Mouse (Mus musculus) midbrain, postnatal 0 days (tissue): ENCODE measurements at regions not wholly inside any gene's neighbourhood (a gene's known extent, or its start where the extent isn't known, plus 50 kb on each side); places are given as distances from the start of the nearest gene placed in this dataset.
"Not testable (repeated sequence)": the region's sequence is repeated elsewhere in the genome, so short reads cannot be mapped to it uniquely, and the experiment has no call there.

Experiments
- ATAC-seq: fragments of 200-750 bp; cut with Nextera tagmentation; 2 replicates; pipeline ENCODE4 v1.8.0; 2017; ENCODE audit warnings: moderate number of reproducible peaks, mild to moderate bottlenecking, moderate TSS enrichment, moderate library complexity; ENCODE audit not compliant: low FRiP score
- DNase-seq: peaks from one replicate; pipeline ENCODE4 v3.0.0-alpha.2; 2015; ENCODE audit warnings: low spot score
- H3K27ac ChIP-seq: fragments of 300-500 bp; sonication (generic); 2 replicates; pipeline ENCODE4 v1.5.1; 2014; ENCODE audit warnings: low read depth, mild to moderate bottlenecking, low read length, mixed read lengths
- H3K27me3 ChIP-seq: fragments of 300-500 bp; sonication (generic); 2 replicates; pipeline ENCODE4 v1.6.1; 2014; ENCODE audit warnings: low read length, control low read depth, mixed read lengths; ENCODE audit not compliant: insufficient read depth
- H3K36me3 ChIP-seq: fragments of 300-500 bp; sonication (generic); 2 replicates; pipeline ENCODE4 v1.6.1; 2014; ENCODE audit warnings: low read length, control low read depth, mixed read lengths; ENCODE audit not compliant: insufficient read depth
- H3K4me1 ChIP-seq: fragments of 300-500 bp; sonication (generic); 2 replicates; pipeline ENCODE4 v1.6.1; 2014; ENCODE audit warnings: mild to moderate bottlenecking, control low read depth, antibody characterized with exemption, low read length, mixed read lengths; ENCODE audit not compliant: insufficient read depth
- H3K4me2 ChIP-seq: fragments of 300-500 bp; sonication (generic); 2 replicates; pipeline ENCODE4 v1.6.1; 2014; ENCODE audit warnings: low read depth, mild to moderate bottlenecking, low read length, mixed read lengths; ENCODE audit not compliant: poor library complexity, severe bottlenecking
- H3K4me3 ChIP-seq: fragments of 300-500 bp; sonication (generic); 2 replicates; pipeline ENCODE4 v1.5.1; 2014; ENCODE audit warnings: low read depth, mild to moderate bottlenecking, low read length, moderate library complexity
- H3K9ac ChIP-seq: fragments of 300-500 bp; sonication (generic); replicated peaks from 2 replicates; pipeline ENCODE4 v1.6.1; 2014; ENCODE audit warnings: mild to moderate bottlenecking, low read length, moderate library complexity, mixed read lengths; ENCODE audit not compliant: poor library complexity, severe bottlenecking
- H3K9me3 ChIP-seq: fragments of 300-500 bp; sonication (generic); 2 replicates; pipeline ENCODE4 v1.6.1; 2016; ENCODE audit warnings: low read length, control low read depth
- CTCF ChIP-seq: IDR thresholded peaks from 2 replicates; pipeline ENCODE4 v1.5.1; 2016; ENCODE audit warnings: antibody characterized with exemption, mild to moderate bottlenecking
- WGBS: fragments of 180-500 bp; shearing (Covaris S2); extraction: QIAGEN DNeasy Blood & Tissue Kit; methylation state at CpG from one replicate; pipeline ENCODE4 v1.1.7; 2014; 5-methylcytosine and 5-hydroxymethylcytosine counted together

- Histone ChIP-seq H3K4me2 (no peak overlapping the region), H3K4me1 (no peaks in the 10 kb centered on the region), H3K27ac (no peak overlapping the region), H3K27me3 (no peaks in the 10 kb centered on the region), H3K4me3 (no peak overlapping the region), H3K9ac (no peak overlapping the region), H3K9me3 (no peaks in the 10 kb centered on the region), H3K36me3 (no peaks in the 10 kb centered on the region)
- TF ChIP-seq CTCF: no peak
- ATAC-seq (no peak), DNase-seq (no peak)
- WGBS: 44% methylated on average over 3 of the region's 3 CpGs
These were observed 254.4 kb upstream of the Lrrc4c start for GRCm38 (mm10) chr2:96063571-96063970.

GRCm38 (mm10) chr2:96108451-96108850, 209.5 kb upstream of the Lrrc4c start:
- 91% methylated on average over 2 of the region's 2 CpGs for WGBS
- ATAC-seq, H3K27ac ChIP-seq, H3K4me2 ChIP-seq, H3K4me1 ChIP-seq, H3K9me3 ChIP-seq, DNase-seq, H3K4me3 ChIP-seq, H3K36me3 ChIP-seq, H3K27me3 ChIP-seq, H3K9ac ChIP-seq: not testable (repeated sequence)

DNA sequence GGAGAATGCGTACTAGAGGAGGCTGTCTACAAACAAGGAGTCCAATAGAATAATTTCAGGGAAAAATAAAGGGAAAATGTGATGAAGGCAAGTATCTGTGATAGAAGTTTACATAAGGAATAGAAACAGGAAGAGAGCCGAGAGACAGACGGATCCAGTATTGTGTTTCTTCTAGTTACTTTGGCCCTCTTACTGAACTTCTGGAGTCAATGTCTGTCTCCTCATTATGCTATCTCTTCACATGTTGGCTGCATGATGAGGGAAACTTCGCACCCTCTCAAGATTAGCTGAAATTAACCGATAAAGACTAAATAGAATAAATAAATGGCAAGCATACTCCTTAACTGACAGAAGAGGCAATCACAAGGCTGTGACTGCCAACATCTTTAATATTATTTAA, 197.9 kb upstream of the Lrrc4c start:
- H3K4me3 ChIP-seq: no peak overlapping the region
- TF ChIP-seq CTCF: no peak
- DNase-seq: no peak

DNA sequence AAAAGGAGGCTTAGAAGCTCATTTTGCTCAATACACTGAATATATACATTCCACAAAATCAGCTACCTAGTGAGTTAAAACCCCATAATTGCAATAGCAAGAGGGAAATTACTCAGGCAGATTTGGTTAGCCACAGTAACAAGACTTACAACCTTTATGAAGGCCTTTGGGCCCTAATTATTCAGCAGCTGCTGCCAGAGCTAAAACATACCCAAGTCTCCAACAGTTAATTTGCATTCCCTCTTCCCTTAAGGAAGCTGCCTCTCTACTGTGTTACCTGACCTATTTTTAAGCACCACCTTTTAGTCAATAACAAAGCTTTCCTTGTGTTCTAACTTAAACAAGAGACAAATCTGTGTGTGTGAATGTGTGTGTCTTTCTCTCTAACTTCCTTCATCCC, 179.4 kb upstream of the Lrrc4c start:
- H3K4me1 ChIP-seq: no peaks in the 10 kb centered on the region
- ATAC-seq: no peak
- H3K27me3 ChIP-seq: no peaks in the 10 kb centered on the region
- H3K9me3 ChIP-seq: no peaks in the 10 kb centered on the region
- TF ChIP-seq CTCF: no peak
- H3K4me3 ChIP-seq: no peak overlapping the region
- no peaks in the 10 kb centered on the region for H3K36me3 ChIP-seq
- H3K9ac ChIP-seq: no peak overlapping the region
- peak; percentile 5 for DNase-seq
- H3K27ac ChIP-seq: no peak overlapping the region
- H3K4me2 ChIP-seq: no peak overlapping the region

More for the DNA sequence above, 197.9 kb upstream of the Lrrc4c start:
- Histone ChIP-seq H3K27me3 (no peaks in the 10 kb centered on the region), H3K36me3 (no peaks in the 10 kb centered on the region), H3K27ac (no peak overlapping the region), H3K9me3 (no peaks in the 10 kb centered on the region), H3K4me1 (no peaks in the 10 kb centered on the region), H3K9ac (no peak overlapping the region), H3K4me2 (no peak overlapping the region)
- WGBS: 88% methylated on average over 5 of the region's 5 CpGs
- ATAC-seq: no peak

DNA sequence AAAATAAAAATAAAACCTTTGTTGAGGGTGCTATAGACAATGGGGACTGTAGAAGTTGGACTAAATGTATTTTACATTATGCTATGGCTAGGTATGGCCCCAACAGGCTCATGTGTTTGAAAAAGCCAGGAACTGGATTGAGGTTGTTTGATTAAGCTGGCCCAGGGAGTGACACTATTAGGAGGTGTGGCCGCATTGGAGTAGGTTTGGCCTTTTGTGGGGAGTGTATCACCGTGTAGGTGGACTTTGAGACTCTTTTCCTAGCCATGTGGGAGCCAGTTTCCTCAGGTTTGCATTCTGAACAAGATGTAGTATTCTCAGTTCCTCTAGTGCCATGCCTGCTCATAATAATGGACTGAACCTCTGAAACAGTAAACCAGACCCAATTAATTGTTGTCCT, 162.7 kb upstream of the Lrrc4c start:
- WGBS: 88% methylated on average over 2 of the region's 2 CpGs
- DNase-seq (no peak), ATAC-seq (no peak)
- Histone ChIP-seq H3K4me1 (no peaks in the 10 kb centered on the region), H3K36me3 (no peaks in the 10 kb centered on the region), H3K27ac (no peak overlapping the region), H3K4me3 (no peak overlapping the region), H3K9ac (no peak overlapping the region), H3K4me2 (no peak overlapping the region), H3K27me3 (no peaks in the 10 kb centered on the region), H3K9me3 (no peaks in the 10 kb centered on the region)
- TF ChIP-seq CTCF: no peak

DNA sequence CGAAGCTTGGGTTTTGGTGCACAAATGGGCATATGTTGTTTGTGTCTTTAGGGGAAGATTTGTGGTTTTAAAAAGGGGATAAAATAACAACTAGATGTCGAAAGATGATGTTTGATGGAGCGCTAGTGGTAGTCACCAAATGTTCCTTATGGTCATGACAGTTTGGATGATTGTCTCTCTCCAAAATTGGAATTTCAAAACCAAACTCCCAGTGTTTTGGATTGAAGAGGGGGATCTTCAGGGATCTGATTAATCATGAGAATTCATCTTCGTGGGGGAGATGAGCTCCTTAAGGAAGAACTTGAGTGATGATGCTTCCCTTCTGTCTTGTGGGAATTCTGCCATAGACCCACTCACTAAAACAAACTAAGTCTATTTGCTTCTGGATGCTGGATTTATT, 151.3 kb upstream of the Lrrc4c start:
- Histone ChIP-seq H3K9me3 (no peaks in the 10 kb centered on the region), H3K4me2 (no peak overlapping the region), H3K36me3 (no peaks in the 10 kb centered on the region), H3K27me3 (no peaks in the 10 kb centered on the region), H3K27ac (no peak overlapping the region), H3K4me1 (no peaks in the 10 kb centered on the region), H3K4me3 (no peak overlapping the region), H3K9ac (no peak overlapping the region)
- ATAC-seq (no peak), DNase-seq (no peak)
- TF ChIP-seq CTCF: no peak
- 94% methylated on average over 4 of the region's 4 CpGs for WGBS
